Mouse (Mus musculus): ENCODE measurements around the gene Ube3b.

Ube3b gene

GRCm38 (mm10) chr5:114358833-114359232 is 21.6 kb upstream of the Ube3b start:
- Histone ChIP-seq H3K9me3 (ENCODE audit: low read length) (no peaks in the 10 kb centered on the region), H3K27me3 (ENCODE audit: insufficient read depth, low read length) (no peaks in the 10 kb centered on the region), H3K4me3 (replicated peaks; ENCODE audit: low read length) (no peak overlapping the region), H3K4me1 (replicated peaks; ENCODE audit: low read depth, low read length) (peaks cover 54% of the 10 kb centered on the region), H3K36me3 (ENCODE audit: insufficient read depth, low read length) (peaks cover 10% of the 10 kb centered on the region)
- TF ChIP-seq NANOG (IDR thresholded peaks at IDR 0.05; ENCODE audit: borderline replicate concordance, low read length) (no peak), POU5F1 (IDR thresholded peaks at IDR 0.05; ENCODE audit: borderline replicate concordance, low read length) (no peak), CTCF (conservative IDR thresholded peaks at IDR 0.05; ENCODE audit: low read length) (no peak)

DNA sequence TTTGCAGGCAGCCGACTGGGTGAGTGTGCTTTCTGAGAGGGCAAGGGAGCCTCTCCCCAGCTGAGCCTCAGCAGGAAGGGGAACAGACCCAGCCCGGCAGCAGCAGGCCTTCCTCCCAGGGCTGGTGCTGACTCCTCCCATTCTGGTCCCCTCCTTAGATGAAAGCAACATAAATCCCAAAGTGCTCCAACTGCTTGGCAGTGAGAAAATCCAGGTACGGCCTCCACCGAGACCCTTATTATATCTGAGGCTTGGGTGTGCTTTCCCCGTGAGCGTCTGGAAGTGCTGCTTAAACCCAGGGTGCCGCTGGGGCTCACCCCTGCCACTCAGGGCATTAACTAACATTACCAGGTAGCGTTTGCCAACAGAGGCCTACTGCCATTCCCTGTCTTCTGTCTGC is 20.8 kb upstream of the Ube3b start:
- TF ChIP-seq CTCF (conservative IDR thresholded peaks at IDR 0.05; ENCODE audit: low read length): no peak
- no peaks in the 10 kb centered on the region for H3K27me3 ChIP-seq (ENCODE audit: insufficient read depth, low read length)
- H3K4me1 ChIP-seq (replicated peaks; ENCODE audit: low read depth, low read length): peaks cover 57% of the 10 kb centered on the region
- no peaks in the 10 kb centered on the region for H3K9me3 ChIP-seq (ENCODE audit: low read length)
- H3K4me3 ChIP-seq (replicated peaks; ENCODE audit: low read length): no peak overlapping the region
- H3K36me3 ChIP-seq (ENCODE audit: insufficient read depth, low read length): peaks cover 17% of the 10 kb centered on the region

DNA sequence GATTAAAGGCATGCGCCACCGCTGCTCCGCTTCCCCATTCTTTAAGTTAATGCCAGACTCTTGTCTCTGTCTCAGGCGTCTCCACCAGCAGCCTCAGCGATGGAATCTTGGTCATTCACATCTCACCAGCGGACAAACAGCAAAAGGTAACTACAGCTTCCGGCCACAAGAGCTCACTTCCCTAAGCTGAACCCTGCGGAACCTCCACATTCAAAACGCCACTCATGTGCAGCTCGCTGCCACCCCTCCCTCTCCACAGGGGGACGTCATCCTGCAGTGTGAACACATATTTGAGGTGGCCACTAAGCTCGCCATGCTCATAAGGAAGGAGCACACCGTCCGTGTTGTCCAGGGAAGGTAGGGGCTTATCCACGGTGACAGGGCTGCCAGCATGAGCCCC is 19.4 kb upstream of the Ube3b start:
- Histone ChIP-seq H3K36me3 (ENCODE audit: insufficient read depth, low read length) (peaks cover 31% of the 10 kb centered on the region), H3K9me3 (ENCODE audit: low read length) (no peaks in the 10 kb centered on the region), H3K4me1 (replicated peaks; ENCODE audit: low read depth, low read length) (peaks cover 67% of the 10 kb centered on the region), H3K4me3 (replicated peaks; ENCODE audit: low read length) (no peak overlapping the region), H3K27me3 (ENCODE audit: insufficient read depth, low read length) (no peaks in the 10 kb centered on the region)
- no peak for TF ChIP-seq NANOG (IDR thresholded peaks at IDR 0.05; ENCODE audit: borderline replicate concordance, low read length)
- no peak for TF ChIP-seq POU5F1 (IDR thresholded peaks at IDR 0.05; ENCODE audit: borderline replicate concordance, low read length)
- no peak for TF ChIP-seq CTCF (conservative IDR thresholded peaks at IDR 0.05; ENCODE audit: low read length)

- H3K4me3 ChIP-seq (replicated peaks; ENCODE audit: low read length): no peak overlapping the region
- H3K9me3 ChIP-seq (ENCODE audit: low read length): no peaks in the 10 kb centered on the region
Observed at GRCm38 (mm10) chr5:114365043-114365752, 15.2 kb upstream of the Ube3b start.

DNA sequence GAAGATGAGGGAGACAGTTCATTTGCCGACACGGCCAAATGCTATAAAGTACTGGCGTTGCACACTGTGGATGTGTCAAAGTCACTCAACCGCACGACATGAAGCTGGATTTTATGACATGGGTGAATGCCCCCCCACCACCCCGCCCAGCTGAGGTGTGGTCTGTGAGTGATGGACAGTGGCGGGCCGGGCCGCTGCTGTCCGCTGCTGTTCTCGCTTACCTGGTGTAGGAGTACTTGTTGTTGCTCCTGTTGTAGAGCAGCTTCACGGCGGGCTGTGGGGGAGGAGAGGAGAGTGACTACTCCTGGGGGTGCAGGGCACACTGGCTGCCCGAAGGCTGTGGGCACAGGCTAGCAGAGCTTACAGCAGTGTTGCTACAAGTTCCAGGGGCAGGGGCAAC is 12.3 kb upstream of the Ube3b start:
- Histone ChIP-seq H3K27me3 (ENCODE audit: insufficient read depth, low read length) (no peaks in the 10 kb centered on the region), H3K9me3 (ENCODE audit: low read length) (no peaks in the 10 kb centered on the region), H3K4me1 (replicated peaks; ENCODE audit: low read depth, low read length) (peaks cover 85% of the 10 kb centered on the region), H3K4me3 (replicated peaks; ENCODE audit: low read length) (no peak overlapping the region), H3K36me3 (ENCODE audit: insufficient read depth, low read length) (peaks cover 99% of the 10 kb centered on the region)
- no peak for TF ChIP-seq NANOG (IDR thresholded peaks at IDR 0.05; ENCODE audit: borderline replicate concordance, low read length)
- TF ChIP-seq CTCF (conservative IDR thresholded peaks at IDR 0.05; ENCODE audit: low read length): no peak
- TF ChIP-seq POU5F1 (IDR thresholded peaks at IDR 0.05; ENCODE audit: borderline replicate concordance, low read length): no peak

More at GRCm38 (mm10) chr5:114365043-114365752, 15.2 kb upstream of the Ube3b start:
- Histone ChIP-seq H3K4me1 (replicated peaks; ENCODE audit: low read depth, low read length) (peaks cover 74% of the 10 kb centered on the region), H3K27me3 (ENCODE audit: insufficient read depth, low read length) (no peaks in the 10 kb centered on the region), H3K36me3 (ENCODE audit: insufficient read depth, low read length) (peaks cover 74% of the 10 kb centered on the region)
- no peak for TF ChIP-seq CTCF (conservative IDR thresholded peaks at IDR 0.05; ENCODE audit: low read length)
- TF ChIP-seq POU5F1 (IDR thresholded peaks at IDR 0.05; ENCODE audit: borderline replicate concordance, low read length): no peak
- TF ChIP-seq NANOG (IDR thresholded peaks at IDR 0.05; ENCODE audit: borderline replicate concordance, low read length): no peak

- Histone ChIP-seq H3K4me1 (replicated peaks; ENCODE audit: low read depth, low read length) (peaks cover 85% of the 10 kb centered on the region), H3K4me3 (replicated peaks; ENCODE audit: low read length) (no peak overlapping the region), H3K36me3 (ENCODE audit: insufficient read depth, low read length) (peaks cover 99% of the 10 kb centered on the region), H3K9me3 (ENCODE audit: low read length) (no peaks in the 10 kb centered on the region), H3K27me3 (ENCODE audit: insufficient read depth, low read length) (no peaks in the 10 kb centered on the region)
- TF ChIP-seq CTCF (conservative IDR thresholded peaks at IDR 0.05; ENCODE audit: low read length) (no peak), POU5F1 (IDR thresholded peaks at IDR 0.05; ENCODE audit: borderline replicate concordance, low read length) (no peak), NANOG (IDR thresholded peaks at IDR 0.05; ENCODE audit: borderline replicate concordance, low read length) (no peak)
Observed at GRCm38 (mm10) chr5:114368803-114369496, 11.5 kb upstream of the Ube3b start.

GRCm38 (mm10) chr5:114369921-114370320 is 10.5 kb upstream of the Ube3b start:
- no peaks in the 10 kb centered on the region for H3K9me3 ChIP-seq (ENCODE audit: low read length)
- H3K36me3 ChIP-seq (ENCODE audit: insufficient read depth, low read length): peaks cover 99% of the 10 kb centered on the region
- H3K4me3 ChIP-seq (replicated peaks; ENCODE audit: low read length): no peak overlapping the region
- H3K4me1 ChIP-seq (replicated peaks; ENCODE audit: low read depth, low read length): peaks cover 92% of the 10 kb centered on the region
- TF ChIP-seq CTCF (conservative IDR thresholded peaks at IDR 0.05; ENCODE audit: low read length) (no peak), NANOG (IDR thresholded peaks at IDR 0.05; ENCODE audit: borderline replicate concordance, low read length) (no peak), POU5F1 (IDR thresholded peaks at IDR 0.05; ENCODE audit: borderline replicate concordance, low read length) (no peak)
- no peaks in the 10 kb centered on the region for H3K27me3 ChIP-seq (ENCODE audit: insufficient read depth, low read length)

- Histone ChIP-seq H3K9me3 (ENCODE audit: low read length) (no peaks in the 10 kb centered on the region), H3K36me3 (ENCODE audit: insufficient read depth, low read length) (peaks cover 99% of the 10 kb centered on the region), H3K4me3 (replicated peaks; ENCODE audit: low read length) (no peak overlapping the region), H3K4me1 (replicated peaks; ENCODE audit: low read depth, low read length) (peaks cover 93% of the 10 kb centered on the region), H3K27me3 (ENCODE audit: insufficient read depth, low read length) (no peaks in the 10 kb centered on the region)
- no peak for TF ChIP-seq POU5F1 (IDR thresholded peaks at IDR 0.05; ENCODE audit: borderline replicate concordance, low read length)
- no peak for TF ChIP-seq NANOG (IDR thresholded peaks at IDR 0.05; ENCODE audit: borderline replicate concordance, low read length)
- no peak for TF ChIP-seq CTCF (conservative IDR thresholded peaks at IDR 0.05; ENCODE audit: low read length)
Observed at GRCm38 (mm10) chr5:114370371-114370776, 10.0 kb upstream of the Ube3b start.
